Mouse (Mus musculus) B cell, adult 2 months (primary cell): ENCODE data around the gene Ahnak.
A peak's percentile ranks its signal among the peaks of the same experiment; 100 is the strongest.
"Not testable (repeated sequence)": the region's sequence is repeated elsewhere in the genome, so short reads cannot be mapped to it uniquely, and the experiment has no call there.

Experiments used
- DNase-seq, 2 experiments: peaks; one replicate each; pipeline ENCODE4 v3.0.0; 2022

Gene Ahnak

DNA sequence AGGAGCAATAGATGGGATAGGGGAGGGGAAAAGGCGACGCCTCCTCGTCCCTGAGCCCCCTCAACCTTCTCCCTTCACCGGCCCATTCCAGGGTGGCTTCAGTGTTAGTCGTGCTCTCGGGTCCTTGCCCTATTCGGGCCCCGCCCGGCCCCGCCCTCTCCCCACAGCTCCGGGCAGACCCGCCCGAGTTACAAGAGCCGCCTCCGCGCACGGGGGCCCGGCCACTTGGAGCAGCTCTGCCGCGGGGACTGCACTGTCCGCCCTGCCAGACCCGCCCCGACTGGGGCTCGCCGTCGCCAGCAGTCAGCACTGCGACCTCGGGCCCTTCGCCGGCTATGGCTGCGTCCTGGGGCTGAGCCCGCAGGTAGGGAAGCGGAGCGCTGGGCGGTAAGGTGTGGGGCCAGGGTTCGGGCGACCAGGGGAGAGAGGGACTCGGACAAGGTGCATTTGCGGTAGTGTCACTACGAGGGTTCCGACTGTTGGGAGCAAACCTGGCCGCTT is at the start of gene Ahnak:
TSS of gene Ahnak (plus strand) at position 219 of the 501 bp plus-strand sequence.
- DNase-seq = peak; percentile 73 to 76

DNA sequence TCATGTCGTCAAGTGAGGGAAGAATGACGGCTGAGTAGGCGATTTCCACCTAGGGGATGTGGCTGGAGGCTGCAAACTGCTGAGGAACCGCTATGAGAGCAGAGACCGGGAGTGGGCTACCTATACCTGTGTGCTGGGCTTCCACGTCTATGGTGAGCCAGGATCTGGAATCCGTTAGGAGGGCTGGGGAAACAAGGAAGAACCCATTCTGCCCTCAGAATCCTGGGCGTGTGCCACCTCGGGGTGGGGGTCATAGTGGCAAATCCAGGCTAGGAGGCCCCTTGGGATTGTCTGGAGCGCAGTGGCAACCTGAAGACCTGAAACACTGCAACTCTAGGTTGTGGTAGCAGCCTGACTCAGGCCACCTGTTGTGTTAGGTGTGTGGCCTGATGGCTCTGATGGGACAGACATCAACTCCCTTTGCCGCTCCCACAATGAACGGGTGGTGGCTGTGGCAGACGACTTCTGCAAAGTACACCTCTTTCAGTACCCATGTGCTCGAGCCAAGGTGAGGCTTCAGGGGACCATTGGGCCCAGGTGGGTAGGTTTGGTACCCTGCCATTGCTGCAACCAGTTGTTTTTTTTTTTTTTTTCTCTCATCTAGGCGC is 48.5 kb upstream of the Ahnak start:
- no peak for DNase-seq

DNA sequence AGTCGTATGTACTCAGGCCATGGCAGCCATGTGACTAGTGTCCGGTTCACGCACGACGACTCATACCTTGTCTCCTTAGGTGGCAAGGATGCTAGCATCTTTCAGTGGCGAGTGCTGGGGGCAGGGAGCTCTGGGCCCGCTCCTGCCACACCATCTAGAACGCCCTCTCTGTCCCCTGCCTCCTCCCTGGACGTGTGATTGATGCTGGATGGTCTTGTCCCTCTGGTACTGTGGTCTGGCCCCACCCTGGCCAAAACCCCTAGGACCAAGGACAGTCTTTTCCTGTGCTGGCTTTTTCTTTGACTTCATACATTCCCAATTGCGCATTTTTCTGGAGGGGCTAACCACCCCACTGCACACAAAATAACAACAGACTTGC is 48.0 kb upstream of the Ahnak start:
- DNase-seq = no peak

DNA sequence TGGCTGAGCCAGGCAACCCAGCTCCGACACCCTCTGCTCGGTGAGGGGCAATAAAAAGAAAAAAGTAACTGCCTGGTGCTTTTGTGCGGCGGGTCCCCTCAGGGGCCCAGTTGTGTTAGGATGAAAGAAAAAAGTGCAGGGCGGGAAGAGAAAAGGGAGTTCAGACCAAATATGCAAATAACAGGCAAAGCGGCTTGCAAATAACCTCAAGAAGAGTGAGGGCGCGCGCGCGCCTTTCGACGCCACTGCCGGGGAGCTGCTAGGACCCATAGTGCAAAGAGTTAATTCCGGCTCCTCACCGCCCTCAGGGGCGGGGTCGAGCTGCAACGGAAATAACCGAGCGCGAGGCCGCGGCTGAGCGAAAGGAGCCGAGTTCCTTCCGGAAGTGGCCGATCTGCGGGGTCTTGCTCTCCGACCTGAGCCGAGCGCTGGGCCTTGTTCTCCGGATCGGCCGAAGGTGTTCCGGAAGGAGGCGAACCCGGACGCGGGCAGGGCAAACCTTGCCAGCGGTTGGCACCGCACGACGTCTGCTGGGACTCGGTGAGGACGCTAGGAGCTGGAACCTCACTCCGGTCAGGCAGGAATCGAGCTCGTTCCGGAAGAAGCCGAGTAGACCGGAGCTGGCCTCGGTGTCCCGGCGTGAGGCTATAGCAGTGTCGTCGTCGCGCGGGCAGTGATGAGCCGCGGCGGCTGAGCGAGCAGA is 47.4 kb upstream of the Ahnak start, which contains the start of gene Mta2:
TSS of gene Mta2 (plus strand) at position 361 of the 703 bp plus-strand sequence.
- DNase-seq = peak; percentile 96 to 97

DNA sequence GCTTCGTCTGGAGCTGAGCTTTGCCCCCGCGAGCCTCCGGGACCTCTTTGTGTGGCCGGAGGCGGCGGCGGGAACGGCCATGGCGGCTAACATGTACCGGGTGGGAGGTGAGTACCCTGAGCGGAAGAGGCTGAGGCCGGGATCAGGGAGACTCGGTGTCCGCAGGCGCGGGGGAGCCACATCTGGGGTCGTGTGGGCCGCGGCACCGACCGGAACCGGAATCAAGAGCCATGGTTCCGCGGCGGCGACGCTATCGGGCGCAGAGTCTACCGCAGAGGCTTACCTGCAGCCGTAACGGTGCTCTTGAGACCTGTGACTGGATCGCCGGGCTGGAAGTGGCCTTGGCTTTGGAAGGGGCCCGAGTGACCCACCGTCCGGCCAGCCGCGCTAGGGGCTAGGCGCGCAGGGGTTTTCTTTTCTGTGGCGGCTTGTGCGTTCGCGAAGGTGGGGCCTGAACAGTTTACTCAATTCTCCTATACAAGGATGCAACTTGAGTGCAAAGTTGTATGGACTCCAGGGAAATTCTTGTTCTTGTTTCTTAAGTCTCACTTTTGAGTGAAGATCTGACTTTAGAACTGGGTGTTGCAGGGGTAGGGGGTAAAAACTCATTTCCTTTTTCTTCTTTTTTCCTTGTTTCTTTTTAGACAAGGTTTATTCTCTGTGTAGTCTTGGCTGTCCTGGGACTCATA is 46.7 kb upstream of the Ahnak start:
- no peak for DNase-seq

DNA sequence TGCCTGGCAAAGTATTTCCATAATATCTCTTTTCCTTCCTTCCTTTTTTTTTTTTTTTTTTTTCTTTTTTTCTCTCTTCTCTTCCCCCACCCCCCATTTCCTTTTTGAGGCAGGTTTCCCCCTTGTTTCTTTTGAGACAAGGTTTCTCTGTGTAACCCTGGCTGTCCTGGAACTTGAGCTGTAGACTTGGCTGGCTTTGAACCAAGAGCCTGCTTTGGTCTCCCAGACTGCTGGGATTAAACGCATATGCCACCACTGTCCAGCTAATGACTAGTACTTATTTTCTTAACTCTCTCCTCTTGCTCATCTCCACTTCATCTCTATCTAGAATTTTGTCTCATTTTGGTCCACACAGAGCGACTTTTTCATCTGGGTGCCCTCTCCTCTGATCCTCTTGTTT is 46.0 kb upstream of the Ahnak start:
- no peak for DNase-seq

DNA sequence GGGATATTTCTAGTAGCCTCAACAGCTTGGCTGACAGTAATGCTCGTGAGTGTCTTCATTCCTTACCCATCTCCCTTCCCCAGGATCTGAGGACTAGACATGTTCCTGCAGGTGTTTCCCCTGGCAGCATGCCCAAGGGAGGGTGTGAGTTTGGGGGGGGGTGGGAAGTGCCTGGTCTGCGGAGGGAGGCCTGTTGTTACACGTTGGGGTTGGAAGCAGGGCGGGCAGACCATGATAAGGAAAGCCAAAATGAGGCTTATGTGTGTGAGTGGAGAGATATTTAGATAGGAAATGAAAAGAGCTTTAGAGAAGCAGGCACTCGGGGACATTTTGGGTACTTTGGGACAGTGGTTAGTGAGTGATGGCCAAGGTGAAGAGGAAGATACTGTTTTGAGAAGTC is 45.0 kb upstream of the Ahnak start:
- DNase-seq = no peak

DNA sequence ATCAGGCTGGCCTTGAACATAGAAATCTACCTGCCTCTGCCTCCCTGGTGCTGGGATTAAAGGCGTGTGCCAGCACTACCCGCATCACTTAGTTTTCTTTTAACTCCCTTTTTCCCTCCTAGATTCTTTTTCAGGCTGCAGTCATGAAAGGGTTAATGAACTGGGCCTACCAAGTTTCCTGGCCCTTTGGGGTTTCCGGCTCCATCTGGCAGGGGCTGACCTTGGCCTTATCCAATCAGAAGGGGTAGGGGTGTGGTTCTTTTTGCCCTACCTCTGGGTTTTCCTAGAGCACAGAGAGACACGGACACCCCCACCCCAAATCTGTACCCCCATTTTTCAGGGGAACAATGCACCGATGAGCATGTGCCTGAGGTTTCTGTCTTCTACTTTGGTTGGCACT is 44.3 kb upstream of the Ahnak start:
- peak; percentile 62 to 64 for DNase-seq

DNA sequence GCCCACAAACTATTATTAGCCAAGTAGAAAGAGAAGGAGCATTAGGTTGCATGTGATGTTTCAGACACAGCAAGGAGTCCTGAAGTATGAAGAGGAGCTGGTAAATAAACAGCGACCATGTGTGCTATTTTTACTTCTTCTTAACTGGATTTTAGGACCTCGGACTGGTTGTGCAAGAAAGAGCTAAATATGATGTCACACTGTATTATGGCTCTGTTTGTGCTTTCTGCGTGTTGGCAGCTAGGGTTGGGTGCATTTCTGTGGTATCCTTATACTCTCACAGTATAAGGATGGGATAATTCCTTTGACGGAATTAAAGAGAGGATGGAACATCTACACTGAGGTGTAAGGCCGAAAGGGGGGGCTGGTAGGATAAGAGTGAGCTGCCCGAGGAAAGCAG is 43.8 kb upstream of the Ahnak start:
- no peak for DNase-seq

DNA sequence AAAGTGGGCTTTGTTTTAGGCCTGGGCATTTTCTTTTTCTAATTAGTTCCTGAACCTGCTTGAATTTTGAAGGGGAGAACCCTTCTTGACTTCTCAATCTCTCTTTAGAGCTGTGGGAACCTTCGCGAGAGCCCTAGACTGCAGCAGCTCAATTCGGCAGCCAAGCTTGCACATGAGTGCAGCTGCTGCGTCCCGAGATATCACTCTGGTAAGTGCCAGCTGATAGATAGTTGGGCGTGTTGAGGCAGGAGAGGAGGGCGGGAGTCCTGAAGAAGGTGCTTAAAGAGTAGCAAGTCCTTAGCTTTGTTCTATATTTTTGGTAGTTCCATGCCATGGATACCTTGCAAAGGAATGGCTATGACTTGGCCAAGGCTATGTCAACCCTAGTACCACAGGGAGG is 42.2 kb upstream of the Ahnak start:
- no peak for DNase-seq

DNA sequence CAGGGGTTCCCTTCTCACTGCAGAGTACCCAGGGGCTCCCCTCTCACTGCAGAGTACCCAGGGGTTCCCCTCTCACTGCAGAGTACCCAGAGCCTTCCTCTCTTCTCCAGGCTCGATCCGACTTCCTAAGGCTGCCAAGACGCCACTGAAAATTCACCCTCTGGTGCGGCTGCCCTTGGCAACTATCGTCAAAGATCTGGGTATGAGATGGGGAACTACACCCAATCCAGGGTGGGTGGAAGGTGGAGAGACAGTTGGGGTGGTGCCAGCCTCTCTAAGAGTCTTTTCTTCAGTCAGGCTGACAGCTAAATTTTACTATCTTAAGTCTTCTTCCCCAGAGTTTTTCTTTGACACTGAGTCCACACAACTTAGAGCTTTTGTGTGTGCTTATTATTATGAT is 38.9 kb upstream of the Ahnak start:
- DNase-seq = no peak

DNA sequence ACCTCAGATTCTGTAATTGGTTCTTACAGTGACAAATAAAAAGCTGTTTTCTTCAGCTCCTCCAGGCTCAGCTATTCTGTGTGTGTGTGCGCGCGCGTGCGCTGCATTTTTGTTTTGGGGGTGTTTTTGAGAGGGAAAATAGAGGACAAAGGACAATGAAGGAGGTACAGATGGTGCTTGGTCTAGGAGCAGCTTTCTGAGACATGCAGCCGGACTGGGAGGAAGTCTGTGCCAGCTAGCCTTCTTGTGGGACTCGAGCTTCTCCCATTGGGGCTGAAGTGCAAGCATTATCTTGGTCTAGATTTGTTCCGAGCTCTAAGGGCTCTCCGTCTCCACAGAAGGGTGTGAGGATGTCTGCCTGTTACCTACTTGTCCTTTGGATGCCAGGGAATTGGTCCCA is 36.8 kb upstream of the Ahnak start:
- DNase-seq = no peak

DNA sequence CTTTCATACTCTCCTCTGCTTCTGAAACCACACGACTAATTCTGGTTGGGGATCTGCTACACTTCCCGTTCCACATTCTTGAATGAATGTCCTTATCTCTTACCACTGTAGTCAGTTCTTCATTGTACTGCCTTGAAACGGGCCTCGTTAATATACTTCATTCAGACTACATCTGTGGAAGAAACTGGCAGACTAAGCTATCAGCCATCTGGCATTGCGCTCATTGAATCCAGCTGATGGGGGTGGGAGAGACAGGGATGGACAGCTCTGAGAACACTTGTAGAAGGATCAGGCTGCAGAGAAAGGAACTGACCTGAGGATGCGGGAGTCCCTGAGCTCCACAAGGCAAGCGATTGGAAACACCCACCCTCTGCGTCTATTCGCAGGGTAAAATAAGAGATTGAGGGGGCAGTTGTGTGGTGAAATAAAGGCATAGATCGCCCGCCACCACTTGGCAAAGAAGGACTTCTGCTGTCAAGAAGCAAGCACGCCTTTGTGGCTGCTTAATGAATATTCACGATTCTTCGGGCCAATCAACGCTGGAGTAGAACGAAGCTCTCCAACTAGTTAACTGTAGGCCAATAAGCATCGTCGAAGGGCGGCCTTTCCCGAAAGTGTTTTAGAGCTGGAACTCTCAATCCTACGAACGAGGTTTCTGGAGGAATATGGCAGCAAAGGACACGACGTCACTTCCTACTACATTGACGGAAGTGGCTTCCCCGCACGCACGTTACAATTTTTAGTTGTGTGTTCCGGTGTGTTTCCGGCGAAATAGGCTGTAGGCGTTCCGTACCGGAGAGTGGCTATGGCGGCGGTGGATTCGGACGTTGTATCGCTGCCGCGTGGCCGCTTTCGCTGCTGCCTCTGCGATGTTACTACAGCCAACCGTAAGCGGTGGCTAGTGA is 35.7 kb upstream of the Ahnak start, which contains the start of gene Tut1:
TSS of gene Tut1 (plus strand) at position 713 of the 905 bp plus-strand sequence.
- DNase-seq = peak; percentile 91 to 92

DNA sequence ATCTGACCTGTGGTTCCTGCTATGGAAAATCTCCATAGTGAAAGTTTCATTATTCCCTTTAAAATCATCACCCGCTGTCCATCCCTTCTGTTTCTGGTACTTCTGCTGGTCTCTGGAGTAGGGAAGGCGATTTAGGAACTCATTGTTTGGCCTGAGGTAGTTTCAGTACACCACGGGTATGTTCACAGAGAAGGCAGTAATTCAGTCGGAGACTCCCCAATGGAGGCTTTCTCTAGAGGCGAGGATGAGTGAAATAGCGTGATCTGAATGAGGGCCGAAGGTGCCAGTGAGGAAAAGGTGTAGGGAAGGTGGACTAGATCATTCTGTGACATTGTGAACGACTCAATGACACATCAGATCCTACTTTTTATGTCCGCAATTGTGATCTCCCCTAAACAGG is 34.9 kb upstream of the Ahnak start:
- peak; percentile 19 to 29 for DNase-seq

DNA sequence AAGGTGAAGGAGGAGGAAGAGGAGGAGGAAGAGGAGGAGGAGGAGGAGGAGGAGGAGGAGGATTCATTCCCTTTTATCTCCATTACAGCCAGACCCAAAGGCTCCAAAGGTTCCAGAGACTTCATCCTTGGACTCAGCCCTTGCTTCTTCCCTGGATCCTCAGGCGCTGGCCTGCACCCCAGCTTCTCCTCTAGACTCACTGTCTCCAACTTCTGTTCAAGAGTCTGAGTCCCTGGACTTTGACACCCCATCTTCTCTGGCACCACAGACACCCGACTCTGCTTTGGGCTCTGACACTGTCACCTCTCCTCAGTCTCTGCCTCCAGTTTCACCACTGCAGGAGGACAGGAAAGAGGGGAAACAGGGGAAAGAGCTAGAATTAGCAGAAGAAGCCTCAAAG is 26.8 kb upstream of the Ahnak start:
- DNase-seq = no peak

DNA sequence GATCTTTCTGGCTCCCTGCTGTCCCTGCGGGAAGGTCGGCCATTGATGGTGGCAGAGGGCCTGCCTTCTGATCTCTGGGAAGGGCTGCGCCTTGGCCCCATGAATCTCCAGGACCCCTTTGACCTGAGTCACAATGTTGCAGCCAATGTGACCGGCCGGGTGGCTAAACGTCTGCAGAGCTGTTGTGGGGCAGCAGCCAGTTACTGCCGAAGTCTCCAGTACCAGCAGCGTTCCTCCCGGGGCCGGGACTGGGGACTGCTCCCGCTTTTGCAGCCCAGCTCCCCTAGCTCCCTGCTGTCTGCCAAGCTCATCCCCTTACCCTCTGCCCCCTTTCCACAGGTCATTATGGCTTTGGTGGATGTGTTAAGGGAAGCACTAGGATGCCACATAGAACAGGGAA is 24.0 kb upstream of the Ahnak start:
- DNase-seq = no peak

DNA sequence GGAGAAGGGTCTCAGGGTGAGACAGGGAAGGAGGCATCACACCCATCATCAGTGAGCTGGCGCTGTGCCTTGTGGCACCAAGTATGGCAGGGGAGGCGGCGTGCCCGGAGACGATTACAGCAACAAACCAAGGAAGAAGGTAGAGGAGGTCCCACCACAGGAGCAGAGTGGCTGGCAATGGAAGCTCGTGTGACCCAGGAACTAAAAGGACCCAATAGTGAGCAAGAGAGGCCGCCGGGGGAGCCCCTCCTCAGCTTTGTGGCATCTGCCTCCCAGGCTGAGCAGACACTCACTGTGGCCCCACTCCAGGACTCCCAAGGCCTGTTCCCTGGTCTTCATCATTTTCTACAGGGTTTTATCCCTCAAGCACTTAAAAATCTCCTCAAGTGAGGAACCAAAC is 23.3 kb upstream of the Ahnak start:
- DNase-seq = no peak

DNA sequence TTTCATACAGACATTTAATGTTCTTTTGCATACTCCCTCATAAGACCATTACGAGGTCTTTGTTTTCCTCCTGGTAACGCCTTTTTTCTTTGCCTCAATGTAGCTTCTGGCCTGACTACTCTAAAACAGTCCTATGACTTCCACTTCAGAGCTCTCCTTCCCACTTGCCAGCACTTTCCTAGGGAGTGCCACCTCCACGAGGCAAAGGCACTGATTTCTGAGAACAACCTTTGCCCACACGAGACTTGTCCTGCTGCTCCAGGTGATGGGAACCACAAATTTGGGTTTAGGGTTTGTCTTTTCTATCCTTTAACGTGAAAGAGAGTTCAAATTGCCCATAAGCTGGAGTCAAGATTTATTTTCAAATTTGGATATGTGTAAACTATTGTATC is 22.9 kb upstream of the Ahnak start:
- DNase-seq = no peak

DNA sequence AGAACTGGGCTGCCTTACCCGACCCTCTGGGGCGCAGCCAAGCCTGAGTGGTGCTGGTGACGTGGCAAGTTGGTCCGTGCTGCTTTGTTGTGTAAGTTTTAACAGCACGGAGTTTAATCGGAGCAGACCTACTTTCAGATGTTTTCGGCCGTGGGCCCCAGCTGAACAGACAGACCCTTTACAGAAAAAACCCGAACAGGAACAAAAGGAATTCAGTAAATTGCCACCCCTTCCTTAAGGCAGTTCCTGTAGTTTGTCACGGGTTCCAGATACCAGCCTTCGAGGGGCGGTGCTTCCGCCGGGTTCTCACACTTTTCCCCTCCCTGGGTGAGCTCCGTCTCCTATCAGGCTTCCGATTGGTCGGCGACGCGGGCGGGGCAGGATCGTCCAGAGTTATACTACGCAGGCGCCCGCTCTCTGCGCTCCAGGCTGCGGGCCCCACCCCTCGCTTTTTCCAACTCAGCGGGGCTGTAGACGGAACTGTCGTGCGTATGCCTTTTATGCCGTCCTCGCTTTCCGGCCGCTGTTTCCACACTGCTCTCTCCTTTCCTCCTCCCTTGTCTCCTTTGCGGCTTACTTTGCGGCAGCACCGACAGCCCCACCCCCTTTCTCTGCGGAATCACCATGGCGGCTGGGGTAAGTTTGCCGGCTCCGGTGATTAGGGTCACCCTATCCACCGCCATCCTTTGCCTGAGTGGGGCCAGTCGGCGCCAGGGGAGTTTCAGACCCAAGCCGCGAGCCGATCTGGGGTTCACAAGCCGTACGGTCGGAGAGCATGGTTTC is 22.3 kb upstream of the Ahnak start, which contains the start of gene Eef1g:
TSS of gene Eef1g (plus strand) at position 452 of the 783 bp plus-strand sequence.
- DNase-seq = peak; percentile 96 to 98

DNA sequence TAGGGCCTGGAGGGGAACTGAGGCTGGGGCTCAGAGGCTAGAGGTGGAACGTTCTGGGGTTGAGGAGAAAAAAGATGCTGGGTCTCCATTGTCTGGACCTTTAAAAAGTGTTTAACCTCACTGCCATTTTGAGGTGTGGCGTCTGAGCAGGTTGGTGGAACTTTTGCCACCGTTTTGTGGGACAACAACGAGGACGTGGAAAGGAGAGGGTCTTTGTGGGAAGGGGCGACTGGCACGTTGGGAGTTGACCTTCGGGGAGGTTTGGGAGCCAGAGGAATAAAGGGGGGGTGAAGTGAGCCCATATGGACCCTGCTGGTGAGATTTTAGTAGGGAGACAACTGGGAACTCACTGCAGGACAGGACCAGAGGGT is 21.7 kb upstream of the Ahnak start:
- no peak for DNase-seq

DNA sequence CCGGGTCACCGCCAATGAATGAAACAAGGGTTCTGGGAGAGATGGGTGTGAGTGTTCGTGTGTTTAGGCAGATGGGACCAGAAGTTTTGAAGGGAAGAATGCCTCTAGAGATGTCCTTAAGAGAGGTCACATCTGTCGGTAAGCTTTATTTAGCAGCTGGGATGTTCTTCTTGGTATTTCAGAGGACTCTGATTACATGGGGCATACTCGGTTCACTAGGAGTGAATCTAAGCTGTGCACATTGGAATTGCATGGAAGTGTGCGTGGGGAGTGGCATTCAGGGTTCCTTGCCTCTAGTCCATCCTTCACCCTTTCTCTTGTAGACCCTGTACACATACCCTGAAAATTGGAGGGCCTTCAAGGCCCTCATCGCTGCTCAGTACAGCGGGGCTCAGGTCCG is 21.2 kb upstream of the Ahnak start:
- DNase-seq = no peak

DNA sequence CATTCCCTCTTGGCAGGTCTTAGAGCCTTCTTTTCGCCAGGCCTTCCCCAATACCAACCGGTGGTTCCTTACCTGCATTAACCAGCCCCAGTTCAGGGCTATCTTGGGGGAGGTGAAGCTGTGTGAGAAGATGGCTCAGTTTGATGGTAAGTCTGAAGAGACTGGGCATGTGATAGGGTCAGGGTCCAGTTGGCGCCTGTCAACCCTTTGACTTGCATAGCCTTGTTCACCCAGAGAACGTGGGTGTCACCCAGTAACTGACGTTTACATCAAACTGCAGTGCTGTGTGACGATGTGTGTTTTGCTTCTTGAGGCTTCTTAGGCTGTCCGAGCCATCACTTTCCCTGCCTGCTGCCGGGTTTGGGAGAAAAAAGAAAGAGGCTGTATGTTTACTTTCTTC is 16.6 kb upstream of the Ahnak start:
- DNase-seq = not testable (repeated sequence)
